Mouse (Mus musculus): Measurements from ENCODE around the gene Crip1. TPM values are rescaled to one million over a fixed set of nuclear protein-coding genes. Genes with fewer than 3 reads are reported as not detected.

Crip1 gene
- polyA plus RNA-seq, 1 experiment from 2014 or later, result 154 TPM

- peaks cover 6% of the 10 kb centered on the region for H3K4me1 ChIP-seq
- peaks cover 99% of the 10 kb centered on the region for H3K36me3 ChIP-seq
- no peak overlapping the region for H3K9ac ChIP-seq
- H3K27ac ChIP-seq, result no peak overlapping the region
- no peak overlapping the region for H3K4me3 ChIP-seq
- ATAC-seq (ENCODE audit: low FRiP score, low read depth), result no peak
- no peaks in the 10 kb centered on the region for H3K9me3 ChIP-seq
- no peaks in the 10 kb centered on the region for H3K27me3 ChIP-seq
- whole genome bisulfite sequencing, result 79% methylated on average over 5 of the region's 5 CpGs
- H3K4me2 ChIP-seq (replicated peaks), result no peak overlapping the region
Observed at GRCm38 (mm10) chr12:113133861-113134403, 12.2 kb upstream of the Crip1 start.

- Histone ChIP-seq H3K9me3 (no peaks in the 10 kb centered on the region), H3K9ac (no peak overlapping the region), H3K4me2 (replicated peaks) (no peak overlapping the region), H3K27ac (no peak overlapping the region), H3K4me3 (no peak overlapping the region), H3K27me3 (no peaks in the 10 kb centered on the region), H3K4me1 (peaks cover 12% of the 10 kb centered on the region), H3K36me3 (peaks cover 93% of the 10 kb centered on the region)
- 93% methylated on average over 4 of the region's 4 CpGs for WGBS
- no peak for ATAC-seq (ENCODE audit: low FRiP score, low read depth)
Observed at GRCm38 (mm10) chr12:113134502-113134901, 11.6 kb upstream of the Crip1 start.

- H3K36me3 ChIP-seq, result peaks cover 84% of the 10 kb centered on the region
- H3K4me2 ChIP-seq (replicated peaks), result no peak overlapping the region
- H3K27me3 ChIP-seq, result peaks cover 5% of the 10 kb centered on the region
- H3K4me1 ChIP-seq, result peaks cover 17% of the 10 kb centered on the region
- 87% methylated on average over 7 of the region's 7 CpGs for WGBS
- no peaks in the 10 kb centered on the region for H3K9me3 ChIP-seq
- no peak overlapping the region for H3K9ac ChIP-seq
- no peak overlapping the region for H3K27ac ChIP-seq
- H3K4me3 ChIP-seq, result no peak overlapping the region
- no peak for ATAC-seq (ENCODE audit: low FRiP score, low read depth)
Observed at GRCm38 (mm10) chr12:113135401-113135800, 10.7 kb upstream of the Crip1 start.

- no peaks in the 10 kb centered on the region for H3K9me3 ChIP-seq
- peaks cover 16% of the 10 kb centered on the region for H3K27me3 ChIP-seq
- ATAC-seq (ENCODE audit: low FRiP score, low read depth), result no peak
- H3K9ac ChIP-seq, result no peak overlapping the region
- no peak overlapping the region for H3K27ac ChIP-seq
- peaks cover 21% of the 10 kb centered on the region for H3K4me1 ChIP-seq
- H3K4me3 ChIP-seq, result no peak overlapping the region
- 83% methylated on average over 17 of the region's 17 CpGs for WGBS
- H3K4me2 ChIP-seq (replicated peaks), result no peak overlapping the region
- H3K36me3 ChIP-seq, result peaks cover 73% of the 10 kb centered on the region
Observed at GRCm38 (mm10) chr12:113136492-113137020, 9.6 kb upstream of the Crip1 start.

GRCm38 (mm10) chr12:113137260-113138213, 8.6 kb upstream of the Crip1 start:
- no peaks in the 10 kb centered on the region for H3K9me3 ChIP-seq
- peaks cover 26% of the 10 kb centered on the region for H3K4me1 ChIP-seq
- no peak overlapping the region for H3K27ac ChIP-seq
- no peak for ATAC-seq (ENCODE audit: low FRiP score, low read depth)
- 82% methylated on average over 18 of the region's 18 CpGs for WGBS
- peaks cover 63% of the 10 kb centered on the region for H3K36me3 ChIP-seq
- H3K4me3 ChIP-seq, result no peak overlapping the region
- no peak overlapping the region for H3K4me2 ChIP-seq (replicated peaks)
- no peak overlapping the region for H3K9ac ChIP-seq
- peaks cover 26% of the 10 kb centered on the region for H3K27me3 ChIP-seq

- ATAC-seq (ENCODE audit: low FRiP score, low read depth), result no peak
- 68% methylated on average over 6 of the region's 6 CpGs for WGBS
- Histone ChIP-seq H3K4me1 (peaks cover 34% of the 10 kb centered on the region), H3K9ac (no peak overlapping the region), H3K27me3 (peaks cover 34% of the 10 kb centered on the region), H3K4me2 (replicated peaks) (no peak overlapping the region), H3K27ac (no peak overlapping the region), H3K4me3 (no peak overlapping the region), H3K36me3 (peaks cover 55% of the 10 kb centered on the region), H3K9me3 (no peaks in the 10 kb centered on the region)
Observed at GRCm38 (mm10) chr12:113138291-113138690, 7.8 kb upstream of the Crip1 start.

GRCm38 (mm10) chr12:113138901-113139864, 6.9 kb upstream of the Crip1 start:
- Histone ChIP-seq H3K9me3 (no peaks in the 10 kb centered on the region), H3K4me1 (peaks cover 34% of the 10 kb centered on the region), H3K27ac (0 out of 2 replicates have a peak overlapping the region, but pooled peaks have one; percentile 58), H3K9ac (peak overlapping the region; percentile 51; the same call in 1 of the 2 replicates), H3K4me2 (replicated peaks) (peak overlapping the region; percentile 84), H3K27me3 (peaks cover 43% of the 10 kb centered on the region), H3K4me3 (peak overlapping the region; percentile 54), H3K36me3 (peaks cover 46% of the 10 kb centered on the region)
- whole genome bisulfite sequencing, result 46% methylated on average over 11 of the region's 11 CpGs
- ATAC-seq (ENCODE audit: low FRiP score, low read depth), result no peak

- under 1% methylated on average over 68 of the region's 68 CpGs for WGBS
- peak within 1 kb of the TSS; percentile 84 for H3K4me2 ChIP-seq (replicated peaks)
- H3K9me3 ChIP-seq, result no peaks in the 10 kb centered on the region
- peaks cover 38% of the 10 kb centered on the region for H3K36me3 ChIP-seq
- 0 out of 2 replicates have a peak within 1 kb of the TSS, but pooled peaks have one; percentile 58 for H3K27ac ChIP-seq
- peaks cover 51% of the 10 kb centered on the region for H3K27me3 ChIP-seq
- ATAC-seq (ENCODE audit: low FRiP score, low read depth), result peak; percentile 83
- peaks cover 34% of the 10 kb centered on the region for H3K4me1 ChIP-seq
- peak within 1 kb of the TSS; percentile 51 for H3K9ac ChIP-seq
- H3K4me3 ChIP-seq, result peak within 1 kb of the TSS; percentile 54
Observed at GRCm38 (mm10) chr12:113139908-113140615, 6.1 kb upstream of the Crip1 start, which contains the start of gene Crip2. Gene Crip2, plus strand, starts transcription at chr12:113140236.

GRCm38 (mm10) chr12:113140616-113141411, 5.3 kb upstream of the Crip1 start:
- peaks cover 57% of the 10 kb centered on the region for H3K27me3 ChIP-seq
- peak; percentile 9; the same call in 1 of the 2 replicates for ATAC-seq (ENCODE audit: low FRiP score, low read depth)
- peaks cover 34% of the 10 kb centered on the region for H3K4me1 ChIP-seq
- peak overlapping the region; percentile 54 for H3K4me3 ChIP-seq
- H3K4me2 ChIP-seq (replicated peaks), result peak overlapping the region; percentile 84
- no peaks in the 10 kb centered on the region for H3K9me3 ChIP-seq
- 3% methylated on average over 48 of the region's 49 CpGs for WGBS
- peak overlapping the region; percentile 51 for H3K9ac ChIP-seq
- H3K36me3 ChIP-seq, result peaks cover 30% of the 10 kb centered on the region
- no peak overlapping the region for H3K27ac ChIP-seq

GRCm38 (mm10) chr12:113141531-113141973, 4.6 kb upstream of the Crip1 start:
- H3K4me2 ChIP-seq (replicated peaks), result peak overlapping the region; percentile 84
- H3K9me3 ChIP-seq, result no peaks in the 10 kb centered on the region
- H3K27me3 ChIP-seq, result peaks cover 64% of the 10 kb centered on the region
- no peak overlapping the region for H3K9ac ChIP-seq
- ATAC-seq (ENCODE audit: low FRiP score, low read depth), result no peak
- peaks cover 39% of the 10 kb centered on the region for H3K4me1 ChIP-seq
- WGBS, result 63% methylated on average over 8 of the region's 8 CpGs
- peaks cover 23% of the 10 kb centered on the region for H3K36me3 ChIP-seq
- peak overlapping the region; percentile 54 for H3K4me3 ChIP-seq
- peak overlapping the region; percentile 44; the same call in 1 of the 2 replicates for H3K27ac ChIP-seq

Data from limb, embryonic 13.5 days (tissue).